Mouse (Mus musculus): Measurements from ENCODE around the gene Tmem106c. TPM values are rescaled to one million over a fixed set of nuclear protein-coding genes. Genes with fewer than 3 reads are reported as not detected.

The Tmem106c gene
- polyA plus RNA-seq, 1 experiment from 2014 or later = 43.2 TPM

GRCm38 (mm10) chr15:97941306-97941705, 22.7 kb upstream of the Tmem106c start:
- no peak overlapping the region for H3K4me3 ChIP-seq
- no peak overlapping the region for H3K27ac ChIP-seq
- no peaks in the 10 kb centered on the region for H3K36me3 ChIP-seq (replicated peaks)
- peaks cover 7% of the 10 kb centered on the region for H3K4me1 ChIP-seq
- H3K27me3 ChIP-seq (ENCODE audit: poor library complexity, severe bottlenecking) = no peaks in the 10 kb centered on the region
- DNase-seq (ENCODE audit: extremely low spot score, low spot score) = no peak
- 97% methylated on average over 2 of the region's 2 CpGs for WGBS
- no peaks in the 10 kb centered on the region for H3K9me3 ChIP-seq

- Histone ChIP-seq H3K9me3 (no peaks in the 10 kb centered on the region), H3K4me3 (no peak overlapping the region), H3K36me3 (replicated peaks) (no peaks in the 10 kb centered on the region), H3K27ac (no peak overlapping the region), H3K27me3 (ENCODE audit: poor library complexity, severe bottlenecking) (no peaks in the 10 kb centered on the region), H3K4me1 (peaks cover 7% of the 10 kb centered on the region)
- no peak for DNase-seq (ENCODE audit: extremely low spot score, low spot score)
- 90% methylated on average over 8 of the region's 8 CpGs for WGBS
These were observed 21.5 kb upstream of the Tmem106c start for GRCm38 (mm10) chr15:97942538-97942937.

- 87% methylated on average over 8 of the region's 8 CpGs for WGBS
- DNase-seq (ENCODE audit: extremely low spot score, low spot score) = no peak
These were observed 20.6 kb upstream of the Tmem106c start for GRCm38 (mm10) chr15:97943356-97943755.

GRCm38 (mm10) chr15:97944919-97945574, 19.0 kb upstream of the Tmem106c start:
- H3K4me3 ChIP-seq = no peak overlapping the region
- H3K9me3 ChIP-seq = no peaks in the 10 kb centered on the region
- no peaks in the 10 kb centered on the region for H3K36me3 ChIP-seq (replicated peaks)
- peaks cover 12% of the 10 kb centered on the region for H3K4me1 ChIP-seq
- WGBS = 76% methylated on average over 11 of the region's 11 CpGs
- no peaks in the 10 kb centered on the region; the same call in 1 of the 2 replicates for H3K27me3 ChIP-seq (ENCODE audit: poor library complexity, severe bottlenecking)
- H3K27ac ChIP-seq = no peak overlapping the region
- no peak for DNase-seq (ENCODE audit: extremely low spot score, low spot score)

More at GRCm38 (mm10) chr15:97943356-97943755, 20.6 kb upstream of the Tmem106c start:
- H3K27ac ChIP-seq = no peak overlapping the region
- no peak overlapping the region for H3K4me3 ChIP-seq
- no peaks in the 10 kb centered on the region for H3K36me3 ChIP-seq (replicated peaks)
- H3K9me3 ChIP-seq = no peaks in the 10 kb centered on the region
- no peaks in the 10 kb centered on the region for H3K27me3 ChIP-seq (ENCODE audit: poor library complexity, severe bottlenecking)
- peaks cover 6% of the 10 kb centered on the region for H3K4me1 ChIP-seq

GRCm38 (mm10) chr15:97945656-97946315, 18.2 kb upstream of the Tmem106c start:
- H3K9me3 ChIP-seq = no peaks in the 10 kb centered on the region
- H3K4me3 ChIP-seq = no peak overlapping the region
- no peaks in the 10 kb centered on the region; the same call in 1 of the 2 replicates for H3K27me3 ChIP-seq (ENCODE audit: poor library complexity, severe bottlenecking)
- no peak overlapping the region for H3K27ac ChIP-seq
- no peak for DNase-seq (ENCODE audit: extremely low spot score, low spot score)
- H3K36me3 ChIP-seq (replicated peaks) = no peaks in the 10 kb centered on the region
- 85% methylated on average over 11 of the region's 11 CpGs for WGBS
- H3K4me1 ChIP-seq = peaks cover 12% of the 10 kb centered on the region

- 27% methylated on average over 7 of the region's 7 CpGs for WGBS
- DNase-seq (ENCODE audit: extremely low spot score, low spot score) = no peak
- Histone ChIP-seq H3K4me3 (no peak overlapping the region), H3K27ac (peak overlapping the region; percentile 70), H3K4me1 (peaks cover 26% of the 10 kb centered on the region), H3K9me3 (no peaks in the 10 kb centered on the region), H3K27me3 (ENCODE audit: poor library complexity, severe bottlenecking) (peaks cover 22% of the 10 kb centered on the region), H3K36me3 (replicated peaks) (no peaks in the 10 kb centered on the region)
These were observed 15.3 kb upstream of the Tmem106c start for GRCm38 (mm10) chr15:97948720-97949119.

GRCm38 (mm10) chr15:97949706-97950105, 14.3 kb upstream of the Tmem106c start:
- peaks cover 26% of the 10 kb centered on the region for H3K4me1 ChIP-seq
- peaks cover 25% of the 10 kb centered on the region for H3K27me3 ChIP-seq (ENCODE audit: poor library complexity, severe bottlenecking)
- no peak for DNase-seq (ENCODE audit: extremely low spot score, low spot score)
- WGBS = 88% methylated on average over 3 of the region's 3 CpGs
- no peak overlapping the region for H3K4me3 ChIP-seq
- H3K27ac ChIP-seq = peak overlapping the region; percentile 70
- H3K9me3 ChIP-seq = no peaks in the 10 kb centered on the region
- no peaks in the 10 kb centered on the region for H3K36me3 ChIP-seq (replicated peaks)

- no peak overlapping the region for H3K27ac ChIP-seq
- no peak overlapping the region for H3K4me3 ChIP-seq
- peaks cover 25% of the 10 kb centered on the region for H3K27me3 ChIP-seq (ENCODE audit: poor library complexity, severe bottlenecking)
- no peaks in the 10 kb centered on the region for H3K36me3 ChIP-seq (replicated peaks)
- H3K9me3 ChIP-seq = no peaks in the 10 kb centered on the region
- H3K4me1 ChIP-seq = peaks cover 32% of the 10 kb centered on the region
- DNase-seq (ENCODE audit: extremely low spot score, low spot score) = no peak
- 82% methylated on average over 7 of the region's 7 CpGs for WGBS
These were observed 13.8 kb upstream of the Tmem106c start for GRCm38 (mm10) chr15:97950240-97950639.

GRCm38 (mm10) chr15:97952137-97952888, 11.7 kb upstream of the Tmem106c start:
- Histone ChIP-seq H3K4me1 (peaks cover 45% of the 10 kb centered on the region), H3K9me3 (no peaks in the 10 kb centered on the region), H3K4me3 (no peak overlapping the region), H3K27me3 (ENCODE audit: poor library complexity, severe bottlenecking) (peaks cover 25% of the 10 kb centered on the region), H3K36me3 (replicated peaks) (no peaks in the 10 kb centered on the region), H3K27ac (peak overlapping the region; percentile 63)
- peak; percentile 80 for DNase-seq (ENCODE audit: extremely low spot score, low spot score)
- WGBS = 15% methylated on average over 16 of the region's 16 CpGs

- Histone ChIP-seq H3K36me3 (replicated peaks) (no peaks in the 10 kb centered on the region), H3K27ac (no peak overlapping the region), H3K27me3 (ENCODE audit: poor library complexity, severe bottlenecking) (peaks cover 25% of the 10 kb centered on the region), H3K4me3 (no peak overlapping the region), H3K9me3 (no peaks in the 10 kb centered on the region), H3K4me1 (peaks cover 45% of the 10 kb centered on the region)
- DNase-seq (ENCODE audit: extremely low spot score, low spot score) = no peak
- 69% methylated on average over 4 of the region's 4 CpGs for WGBS
These were observed 11.2 kb upstream of the Tmem106c start for GRCm38 (mm10) chr15:97952889-97953189.

GRCm38 (mm10) chr15:97954671-97955070, 9.3 kb upstream of the Tmem106c start:
- 84% methylated on average over 8 of the region's 8 CpGs for WGBS
- no peak for DNase-seq (ENCODE audit: extremely low spot score, low spot score)

GRCm38 (mm10) chr15:97955286-97955685, 8.7 kb upstream of the Tmem106c start:
- H3K4me3 ChIP-seq = no peak overlapping the region
- H3K9me3 ChIP-seq = no peaks in the 10 kb centered on the region
- WGBS = 72% methylated on average over 1 of the region's 1 CpGs
- no peaks in the 10 kb centered on the region for H3K36me3 ChIP-seq (replicated peaks)
- DNase-seq (ENCODE audit: extremely low spot score, low spot score) = no peak
- peaks cover 34% of the 10 kb centered on the region for H3K4me1 ChIP-seq
- peaks cover 25% of the 10 kb centered on the region for H3K27me3 ChIP-seq (ENCODE audit: poor library complexity, severe bottlenecking)
- peak overlapping the region; percentile 66 for H3K27ac ChIP-seq

More at GRCm38 (mm10) chr15:97954671-97955070, 9.3 kb upstream of the Tmem106c start:
- Histone ChIP-seq H3K27me3 (ENCODE audit: poor library complexity, severe bottlenecking) (peaks cover 25% of the 10 kb centered on the region), H3K9me3 (no peaks in the 10 kb centered on the region), H3K36me3 (replicated peaks) (no peaks in the 10 kb centered on the region), H3K4me3 (no peak overlapping the region), H3K4me1 (peaks cover 34% of the 10 kb centered on the region), H3K27ac (peak overlapping the region; percentile 66)

- H3K27me3 ChIP-seq (ENCODE audit: poor library complexity, severe bottlenecking) = peaks cover 25% of the 10 kb centered on the region
- H3K9me3 ChIP-seq = no peaks in the 10 kb centered on the region
- no peak for DNase-seq (ENCODE audit: extremely low spot score, low spot score)
- WGBS = 39% methylated on average over 4 of the region's 4 CpGs
- no peak overlapping the region for H3K4me3 ChIP-seq
- H3K36me3 ChIP-seq (replicated peaks) = no peaks in the 10 kb centered on the region
- H3K4me1 ChIP-seq = peaks cover 34% of the 10 kb centered on the region
- peak overlapping the region; percentile 66 for H3K27ac ChIP-seq
These were observed 8.3 kb upstream of the Tmem106c start for GRCm38 (mm10) chr15:97955742-97956141.
